Mouse (Mus musculus) heart, adult 2 months (tissue): Measurements from ENCODE around the gene Akap10. TPM values are rescaled to one million over a fixed set of nuclear protein-coding genes. Genes with fewer than 3 reads are reported as not detected.

ENCODE experiments used
- DNase-seq, 2 experiments: peaks; one replicate each; pipeline ENCODE4 v3.0.0; 2021
- H3K27ac ChIP-seq: fragments of 200-600 bp; 2 replicates; pipeline ENCODE4 v1.8.1; 2022
- H3K27me3 ChIP-seq: fragments of 200-500 bp; 2 replicates; pipeline ENCODE4 v1.6.1; 2012; ENCODE audit warnings: mild to moderate bottlenecking, low read length, inconsistent platforms, mixed read lengths; ENCODE audit not compliant: control insufficient read depth, insufficient read depth
- H3K36me3 ChIP-seq: fragments of 200-500 bp; 2 replicates; pipeline ENCODE4 v1.6.1; 2012; ENCODE audit warnings: low read length, inconsistent platforms; ENCODE audit not compliant: control insufficient read depth, insufficient read depth
- H3K4me1 ChIP-seq: fragments of 200-500 bp; 2 replicates; pipeline ENCODE4 v1.6.1; 2011; ENCODE audit warnings: low read length; ENCODE audit not compliant: control insufficient read depth, insufficient read depth
- H3K4me3 ChIP-seq: fragments of 200-600 bp; 2 replicates; pipeline ENCODE4 v1.8.1; 2022
- H3K79me2 ChIP-seq: fragments of 200-500 bp; replicated peaks from 2 replicates; pipeline ENCODE4 v1.6.1; 2012; ENCODE audit warnings: mild to moderate bottlenecking, inconsistent platforms, low read length, moderate library complexity, mixed read lengths; ENCODE audit not compliant: control insufficient read depth, insufficient read depth
- H3K9ac ChIP-seq: fragments of 200-500 bp; 2 replicates; pipeline ENCODE4 v1.6.1; 2012; ENCODE audit warnings: low read depth, mild to moderate bottlenecking, control low read depth, inconsistent platforms, low read length, mixed read lengths
- CTCF ChIP-seq: fragments of 200-600 bp; IDR thresholded peaks from 2 replicates; pipeline ENCODE4 v1.8.1; 2022; ENCODE audit warnings: antibody characterized with exemption, mild to moderate bottlenecking, moderate library complexity
- EP300 ChIP-seq: fragments of 200-500 bp; IDR thresholded peaks from 2 replicates; pipeline ENCODE4 v1.6.1; 2011; ENCODE audit warnings: low read depth, low read length, control low read depth; ENCODE audit not compliant: insufficient read depth
- POLR2A ChIP-seq: fragments of 200-500 bp; IDR thresholded peaks from 2 replicates; pipeline ENCODE4 v1.6.1; 2011; ENCODE audit warnings: mild to moderate bottlenecking, low read depth, low read length, control low read depth; ENCODE audit not compliant: insufficient read depth
- WGBS: fragments of 180-500 bp; shearing (Covaris S2); methylation state at CpG from one replicate; pipeline ENCODE4 v1.1.7; 2018; 5-methylcytosine and 5-hydroxymethylcytosine counted together
- intact Hi-C: fragments of 180-260 bp; cut with DNase I; formaldehyde crosslinking; loops from one replicate; pipeline ENCODE4 v1.15.1; 2025
- polyA plus RNA-seq: library from polyadenylated mRNA; depleted of rRNA; stranded (reverse); fragments of >200 nt; gene quantifications from 2 replicates; pipeline ENCODE4 v1.2.3, GENCODE M21; 2012
- total RNA-seq, 2 experiments: library from RNA; stranded (reverse); gene quantifications; 2 replicates each; pipeline ENCODE4 v1.2.3; 2021

Akap10 gene
- total and polyA plus RNA-seq, 3 experiments, result 7.9 to 13.7 (median 12.6) TPM

GRCm38 (mm10) chr11:61957296-61957813 is 27.3 kb upstream of the Akap10 start:
- 7% methylated on average over 25 of the region's 25 CpGs for WGBS
- no peak overlapping the region for H3K27ac ChIP-seq
- peak overlapping the region; percentile 60 for H3K4me3 ChIP-seq
- peaks cover 6% of the 10 kb centered on the region for H3K27me3 ChIP-seq
- TF ChIP-seq CTCF, result peak; percentile 23; the same call in 1 of the 2 replicates
- TF ChIP-seq POLR2A, result no peak
- H3K4me1 ChIP-seq, result no peaks in the 10 kb centered on the region
- peak overlapping the region; percentile 26 for H3K9ac ChIP-seq
- intact Hi-C loops, result loop anchor here (5.0 kb wide), 2 partner anchors 50 to 170 kb away; no protein-coding TSS in a partner anchor
- no peaks in the 10 kb centered on the region for H3K79me2 ChIP-seq
- no peaks in the 10 kb centered on the region for H3K36me3 ChIP-seq
- DNase-seq, result no peak

- peak; percentile 90 to 95 for DNase-seq
- H3K27ac ChIP-seq, result no peak within 1 kb of the TSS
- intact Hi-C loops, result loop anchor here (5.0 kb wide), 2 partner anchors 51 to 171 kb away; no protein-coding TSS in a partner anchor
- TF ChIP-seq POLR2A (no peak), EP300 (no peak), CTCF (peak; percentile 97)
- H3K4me1 ChIP-seq, result no peaks in the 10 kb centered on the region
- H3K9ac ChIP-seq, result peak within 1 kb of the TSS; percentile 26
- H3K4me3 ChIP-seq, result peak within 1 kb of the TSS; percentile 60
- no peaks in the 10 kb centered on the region for H3K36me3 ChIP-seq
- H3K27me3 ChIP-seq, result peaks cover 6% of the 10 kb centered on the region
- no peaks in the 10 kb centered on the region for H3K79me2 ChIP-seq
- under 1% methylated on average over 58 of the region's 58 CpGs for WGBS
These were observed 26.7 kb upstream of the Akap10 start, which contains the start of gene Specc1 for GRCm38 (mm10) chr11:61956572-61957295. Specc1 (plus strand) TSS chr11:61956763.

GRCm38 (mm10) chr11:61955951-61956350 is 25.9 kb upstream of the Akap10 start:
- H3K36me3 ChIP-seq, result no peaks in the 10 kb centered on the region
- H3K79me2 ChIP-seq, result no peaks in the 10 kb centered on the region
- intact Hi-C loops, result loop anchor here (5.0 kb wide), 2 partner anchors 51 to 171 kb away; no protein-coding TSS in a partner anchor
- H3K4me3 ChIP-seq, result no peak overlapping the region
- no peak overlapping the region for H3K9ac ChIP-seq
- DNase-seq, result no peak
- TF ChIP-seq EP300 (no peak), CTCF (no peak), POLR2A (no peak)
- 79% methylated on average over 6 of the region's 6 CpGs for WGBS
- peaks cover 6% of the 10 kb centered on the region for H3K27me3 ChIP-seq
- H3K4me1 ChIP-seq, result no peaks in the 10 kb centered on the region
- H3K27ac ChIP-seq, result no peak overlapping the region

- Histone ChIP-seq H3K27me3 (peaks cover 6% of the 10 kb centered on the region), H3K4me3 (no peak overlapping the region), H3K36me3 (no peaks in the 10 kb centered on the region), H3K79me2 (no peaks in the 10 kb centered on the region), H3K4me1 (peaks cover 2% of the 10 kb centered on the region), H3K27ac (no peak overlapping the region), H3K9ac (no peak overlapping the region)
- intact Hi-C loops, result loop anchor here (5.0 kb wide), 2 partner anchors 52 to 172 kb away; no protein-coding TSS in a partner anchor
- TF ChIP-seq EP300, result no peak
- TF ChIP-seq CTCF, result no peak
- TF ChIP-seq POLR2A, result no peak
- DNase-seq, result no peak
- 65% methylated on average over 6 of the region's 6 CpGs for WGBS
These were observed 25.1 kb upstream of the Akap10 start for GRCm38 (mm10) chr11:61955136-61955535.

GRCm38 (mm10) chr11:61950632-61951031 is 20.6 kb upstream of the Akap10 start:
- 19% methylated on average over 10 of the region's 10 CpGs for WGBS
- H3K4me3 ChIP-seq, result no peak overlapping the region
- H3K27me3 ChIP-seq, result no peaks in the 10 kb centered on the region
- H3K79me2 ChIP-seq, result no peaks in the 10 kb centered on the region
- intact Hi-C loops, result loop anchor here (2.0 kb wide), 1 partner anchor 330 kb away; the partner anchor contains the start of genes Ttc19 and Zswim7
- H3K9ac ChIP-seq, result no peak overlapping the region
- no peak for TF ChIP-seq POLR2A
- TF ChIP-seq EP300, result peak; percentile 45; the same call in 1 of the 2 replicates
- peak; percentile 94 for TF ChIP-seq CTCF
- no peak overlapping the region for H3K27ac ChIP-seq
- H3K36me3 ChIP-seq, result no peaks in the 10 kb centered on the region
- DNase-seq, result peak; percentile 63 to 85
- H3K4me1 ChIP-seq, result peaks cover 2% of the 10 kb centered on the region

GRCm38 (mm10) chr11:61949315-61949714 is 19.3 kb upstream of the Akap10 start:
- TF ChIP-seq POLR2A, result no peak
- no peak for TF ChIP-seq EP300
- peak; percentile 66 for TF ChIP-seq CTCF
- no peaks in the 10 kb centered on the region for H3K36me3 ChIP-seq
- intact Hi-C loops, result loop anchor here (2.0 kb wide), 1 partner anchor 95 kb away; no protein-coding TSS in a partner anchor
- H3K79me2 ChIP-seq, result no peaks in the 10 kb centered on the region
- H3K4me1 ChIP-seq, result peaks cover 2% of the 10 kb centered on the region
- H3K4me3 ChIP-seq, result no peak overlapping the region
- DNase-seq, result peak; percentile 22 to 30
- H3K27me3 ChIP-seq, result no peaks in the 10 kb centered on the region
- no peak overlapping the region for H3K9ac ChIP-seq
- no peak overlapping the region for H3K27ac ChIP-seq
- 2% methylated on average over 3 of the region's 3 CpGs for WGBS
